In genomic region chr10:108581555-108582396, GRCm38 (mm10) we compare ENCODE assay signal across 7 mouse cellular contexts.
DNase-seq lines count a peak whose midpoint lies in the region; ATAC-seq and TF ChIP-seq lines count a peak whose summit lies in the region.

No protein-coding gene starts in this region.

- TF ChIP-seq POLR2A in olfactory bulb, adult 2 months (IDR thresholded peaks at IDR 0.05; ENCODE audit: insufficient read depth, low read depth, low read length) = no peak

- H3K4me1 ChIP-seq in forebrain, embryonic 14.5 days (ENCODE audit: control insufficient read depth, insufficient read depth, low read length) = peaks cover 15% of the 10 kb centered on the region
- peaks cover 8% of the 10 kb centered on the region for H3K4me1 ChIP-seq in olfactory bulb, adult 2 months (ENCODE audit: control insufficient read depth, insufficient read depth, low read length)

- no peaks in the 10 kb centered on the region for H3K27me3 ChIP-seq in Patski
- no peaks in the 10 kb centered on the region for H3K27me3 ChIP-seq in forebrain, embryonic 14.5 days (replicated peaks; ENCODE audit: control insufficient read depth, insufficient read depth, low read length)

- in situ Hi-C loops in Patski (cut with MboI; ENCODE audit: low pct_unique_long_range_greater_than_20kb) = no loop called here

- no peak overlapping the region for H3K9ac ChIP-seq in forebrain, embryonic 14.5 days (ENCODE audit: low read length)

- no peak for TF ChIP-seq CTCF in layer of hippocampus, adult 2 months (conservative IDR thresholded peaks at IDR 0.05)
- no peak for TF ChIP-seq CTCF in Patski (IDR thresholded peaks at IDR 0.05)
- no peak for TF ChIP-seq CTCF in olfactory bulb, adult 2 months (IDR thresholded peaks at IDR 0.05; ENCODE audit: insufficient read depth, low read depth, low read length)

- peak; percentile 94 for ATAC-seq in Patski
- ATAC-seq in forebrain, embryonic 14.5 days = peak; percentile 33

- no peaks in the 10 kb centered on the region for H3K9me3 ChIP-seq in forebrain, embryonic 14.5 days (replicated peaks; ENCODE audit: control insufficient read depth, low read length)

- POLR2A ChIA-PET in Patski (lab: Charles Lee) = no interaction called here

- peak overlapping the region; percentile 88 for H3K27ac ChIP-seq in layer of hippocampus, adult 2 months
- H3K27ac ChIP-seq in forebrain, embryonic 14.5 days (ENCODE audit: low read depth, low read length) = peak overlapping the region; percentile 65
- peak overlapping the region; percentile 54 for H3K27ac ChIP-seq in olfactory bulb, adult 2 months (ENCODE audit: insufficient read depth, low read depth, low read length)

- H3K4me2 ChIP-seq in forebrain, embryonic 14.5 days (ENCODE audit: low read length) = peak overlapping the region; percentile 1

- no peak overlapping the region for H3K4me3 ChIP-seq in layer of hippocampus, adult 2 months
- no peak overlapping the region for H3K4me3 ChIP-seq in forebrain, embryonic 14.5 days (ENCODE audit: low read depth, low read length)
- H3K4me3 ChIP-seq in olfactory bulb, adult 2 months (ENCODE audit: insufficient read depth, low read depth, low read length) = no peak overlapping the region

- no peak for DNase-seq in layer of hippocampus, adult 2 months (ENCODE audit: low spot score in 2 of 2)
- no peak for DNase-seq in layer of hippocampus, postnatal 14 days (ENCODE audit: low spot score in 2 of 2)
- no peak for DNase-seq in Patski (ENCODE audit: low read depth, low spot score)
- DNase-seq in forebrain, embryonic 14.5 days (ENCODE audit: low spot score) = no peak
- DNase-seq in layer of hippocampus, adult 11-12 months (ENCODE audit: low spot score) = no peak
- DNase-seq in cerebellum, adult 18-20 months = no peak

- no peaks in the 10 kb centered on the region for H3K36me3 ChIP-seq in forebrain, embryonic 14.5 days (ENCODE audit: control insufficient read depth, insufficient read depth, low read length)

- 52% methylated on average over 12 of the region's 12 CpGs for WGBS in forebrain, embryonic 14.5 days
- 37% methylated on average over 12 of the region's 12 CpGs for WGBS in olfactory bulb, adult 2 months

- CTCF ChIA-PET in Patski (lab: Charles Lee) = interaction anchor here (1.1 to 4.1 kb wide), 2 partner anchors 12 to 21 kb away, joined by 5 to 22 read pairs; no protein-coding TSS in a partner anchor
